Mouse (Mus musculus) erythroid progenitor cell, adult 5-6 weeks (primary cell): ENCODE measurements around the gene Rrp15. TPM values are rescaled to one million over a fixed set of nuclear protein-coding genes. Genes with fewer than 3 reads are reported as not detected.

Experiments
- ATAC-seq: replicated peaks from 2 replicates; pipeline ENCODE4 v1.8.0; 2016; ENCODE audit warnings: moderate number of reproducible peaks, mild to moderate bottlenecking, moderate TSS enrichment, inconsistent platforms; ENCODE audit not compliant: poor library complexity, low FRiP score, severe bottlenecking
- total RNA-seq, 2 experiments: library from RNA; stranded (forward) in 1 of 2; stranded (reverse) in 1 of 2; fragments of 150-400 nt in 1 of 2; fragments of 186-747, 209-891 nt in 1 of 2; gene quantifications; 2 replicates each; pipeline versions ENCODE4 v1.2.3 to v1.2.4; 2015 to 2017; ENCODE audit warnings: low replicate concordance in 2 of 2

The Rrp15 gene
- total RNA-seq, 2 experiments from 2014 or later: 10.9 to 15.4 TPM

- no peak for ATAC-seq
These were observed 33.9 kb downstream of the Rrp15 start for GRCm38 (mm10) chr1:186714980-186715896.

GRCm38 (mm10) chr1:186714215-186714614 is 34.9 kb downstream of the Rrp15 start:
- ATAC-seq: no peak

- no peak for ATAC-seq
These were observed 36.2 kb downstream of the Rrp15 start for GRCm38 (mm10) chr1:186712802-186713471.

GRCm38 (mm10) chr1:186705915-186706248 is 43.3 kb downstream of the Rrp15 start, which contains the start of gene Tgfb2:
TSS of gene Tgfb2 (minus strand) at chr1:186705989.
- ATAC-seq: no peak

- no peak for ATAC-seq
These were observed 43.8 kb downstream of the Rrp15 start for GRCm38 (mm10) chr1:186705203-186705914.

GRCm38 (mm10) chr1:186703980-186704701 is 45.0 kb downstream of the Rrp15 start:
- ATAC-seq: no peak

- ATAC-seq: no peak
These were observed 45.7 kb downstream of the Rrp15 start for GRCm38 (mm10) chr1:186703256-186703979.

GRCm38 (mm10) chr1:186702391-186703255 is 46.5 kb downstream of the Rrp15 start:
- ATAC-seq: no peak

- no peak for ATAC-seq
These were observed 47.8 kb downstream of the Rrp15 start for GRCm38 (mm10) chr1:186701206-186701905.

GRCm38 (mm10) chr1:186700496-186700895 is 48.7 kb downstream of the Rrp15 start:
- no peak for ATAC-seq

- no peak for ATAC-seq
These were observed 50.4 kb downstream of the Rrp15 start for GRCm38 (mm10) chr1:186698583-186699338.

- ATAC-seq: no peak
These were observed 52.9 kb downstream of the Rrp15 start for GRCm38 (mm10) chr1:186696231-186696630.

GRCm38 (mm10) chr1:186695361-186695760 is 53.8 kb downstream of the Rrp15 start:
- no peak for ATAC-seq

- no peak for ATAC-seq
These were observed 56.8 kb downstream of the Rrp15 start for GRCm38 (mm10) chr1:186692370-186692769.

GRCm38 (mm10) chr1:186691708-186692107 is 57.5 kb downstream of the Rrp15 start:
- no peak for ATAC-seq

GRCm38 (mm10) chr1:186684041-186684440 is 65.1 kb downstream of the Rrp15 start:
- no peak for ATAC-seq

- no peak for ATAC-seq
These were observed 66.6 kb downstream of the Rrp15 start for GRCm38 (mm10) chr1:186682606-186683005.
